Mouse (Mus musculus): ENCODE measurements around the gene Klhl21. TPM values are rescaled to one million over a fixed set of nuclear protein-coding genes. Genes with fewer than 3 reads are reported as not detected.

Gene Klhl21
- polyA plus RNA-seq, 1 experiment from 2014 or later, result 5.7 TPM

DNA sequence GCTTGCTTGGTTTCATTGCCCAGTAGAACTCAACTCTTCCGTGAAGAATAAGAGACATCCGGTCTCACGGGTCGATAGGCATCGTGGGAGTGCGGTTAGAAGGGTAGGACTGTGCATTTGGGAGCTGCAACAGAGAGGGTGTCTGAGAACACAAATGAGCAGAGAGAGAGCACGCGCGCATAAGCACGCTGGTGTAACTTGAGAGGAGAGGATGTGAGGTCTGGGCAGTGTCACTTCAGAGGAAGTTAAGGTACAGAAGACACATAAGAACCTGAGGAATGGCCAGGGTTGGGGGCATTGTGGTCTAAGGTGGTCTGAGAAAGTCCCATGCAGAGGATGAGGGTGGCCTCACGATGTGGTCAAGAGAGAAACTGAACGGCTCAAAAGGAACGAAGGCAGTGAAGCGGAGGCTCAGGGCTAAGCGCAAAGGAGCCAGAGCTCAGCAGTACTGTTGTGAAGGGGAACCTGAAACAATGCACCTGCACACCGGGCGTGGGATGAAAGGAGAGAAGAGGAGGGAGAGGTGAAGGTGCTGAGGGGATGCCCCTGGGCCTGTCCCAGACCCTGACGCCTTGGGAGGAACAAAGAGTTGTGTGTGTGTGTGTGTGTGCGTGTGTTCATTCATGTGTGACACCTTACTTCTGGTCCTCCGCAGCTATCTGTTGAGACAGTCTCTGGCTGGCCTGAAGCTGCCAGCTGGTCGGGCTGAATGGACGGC is 33.5 kb downstream of the Klhl21 start:
- H3K27me3 ChIP-seq (replicated peaks), result no peaks in the 10 kb centered on the region
- no peak overlapping the region for H3K4me3 ChIP-seq (replicated peaks)
- 94% methylated on average over 22 of the region's 22 CpGs for WGBS
- no peak overlapping the region for H3K9ac ChIP-seq (replicated peaks)
- no peaks in the 10 kb centered on the region for H3K9me3 ChIP-seq (replicated peaks)
- no peak for ATAC-seq (ENCODE audit: low FRiP score)
- no peak overlapping the region for H3K27ac ChIP-seq (replicated peaks)
- peaks cover 58% of the 10 kb centered on the region for H3K36me3 ChIP-seq
- peaks cover 20% of the 10 kb centered on the region for H3K4me1 ChIP-seq
- no peak overlapping the region for H3K4me2 ChIP-seq

DNA sequence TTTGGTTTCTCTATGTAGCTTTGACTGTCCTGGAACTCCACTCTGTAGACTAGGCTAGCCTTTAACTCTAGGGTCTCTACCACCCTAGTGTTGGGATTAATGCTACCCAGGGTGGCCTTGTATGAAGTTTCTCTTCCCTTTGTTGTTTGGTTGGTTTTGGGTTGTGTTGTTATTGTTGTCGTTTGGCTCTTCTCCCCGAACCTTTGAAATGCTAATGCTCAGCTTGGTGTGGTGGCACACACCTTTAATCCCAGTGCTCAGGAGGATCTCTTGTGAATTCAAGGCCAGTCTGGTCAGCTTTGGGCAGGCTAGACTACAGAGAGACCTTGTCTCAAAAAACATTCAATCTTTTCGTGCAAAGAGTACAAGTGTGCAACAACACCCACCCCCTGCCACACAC is 34.6 kb downstream of the Klhl21 start:
- H3K9ac ChIP-seq (replicated peaks), result no peak overlapping the region
- 85% methylated on average over 3 of the region's 3 CpGs for WGBS
- no peak overlapping the region for H3K4me2 ChIP-seq
- H3K9me3 ChIP-seq (replicated peaks), result no peaks in the 10 kb centered on the region
- no peak overlapping the region for H3K4me3 ChIP-seq (replicated peaks)
- H3K4me1 ChIP-seq, result peaks cover 20% of the 10 kb centered on the region
- no peak for ATAC-seq (ENCODE audit: low FRiP score)
- H3K36me3 ChIP-seq, result peaks cover 69% of the 10 kb centered on the region
- no peaks in the 10 kb centered on the region for H3K27me3 ChIP-seq (replicated peaks)
- no peak overlapping the region for H3K27ac ChIP-seq (replicated peaks)

DNA sequence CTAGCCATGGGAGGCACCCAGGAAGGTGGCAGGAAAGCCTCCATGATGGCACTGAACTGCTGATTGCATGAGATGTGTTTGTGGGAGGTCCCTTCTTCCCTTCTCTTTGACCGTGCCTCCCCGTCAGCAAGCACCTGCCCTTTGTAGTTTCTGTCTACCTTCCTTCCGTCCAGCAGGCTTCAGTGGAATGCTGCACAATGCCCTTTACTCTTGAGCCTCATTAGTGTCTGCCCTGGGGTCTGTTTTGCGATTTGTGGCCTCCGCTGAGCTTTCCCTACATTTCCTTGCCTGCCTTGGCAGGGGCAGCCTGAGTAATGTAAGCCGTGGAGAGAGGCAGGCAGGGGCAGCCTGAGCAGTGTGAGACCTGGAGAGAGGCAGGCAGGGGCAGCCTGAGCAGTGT is 36.0 kb downstream of the Klhl21 start:
- H3K4me2 ChIP-seq, result no peak overlapping the region
- no peak overlapping the region for H3K9ac ChIP-seq (replicated peaks)
- no peak for ATAC-seq (ENCODE audit: low FRiP score)
- 85% methylated on average over 6 of the region's 6 CpGs for WGBS
- H3K4me1 ChIP-seq, result peaks cover 16% of the 10 kb centered on the region
- no peak overlapping the region for H3K27ac ChIP-seq (replicated peaks)
- H3K27me3 ChIP-seq (replicated peaks), result no peaks in the 10 kb centered on the region
- H3K4me3 ChIP-seq (replicated peaks), result no peak overlapping the region
- no peaks in the 10 kb centered on the region for H3K9me3 ChIP-seq (replicated peaks)
- H3K36me3 ChIP-seq, result peaks cover 80% of the 10 kb centered on the region

GRCm38 (mm10) chr4:152062390-152063110 is 53.9 kb downstream of the Klhl21 start:
- ATAC-seq (ENCODE audit: low FRiP score), result no peak
- no peak overlapping the region for H3K4me2 ChIP-seq
- H3K27ac ChIP-seq (replicated peaks), result no peak overlapping the region
- H3K9me3 ChIP-seq (replicated peaks), result no peaks in the 10 kb centered on the region
- 74% methylated on average over 9 of the region's 9 CpGs for WGBS
- H3K4me1 ChIP-seq, result no peaks in the 10 kb centered on the region
- no peak overlapping the region for H3K9ac ChIP-seq (replicated peaks)
- peaks cover 34% of the 10 kb centered on the region for H3K36me3 ChIP-seq
- H3K4me3 ChIP-seq (replicated peaks), result no peak overlapping the region
- H3K27me3 ChIP-seq (replicated peaks), result no peaks in the 10 kb centered on the region

DNA sequence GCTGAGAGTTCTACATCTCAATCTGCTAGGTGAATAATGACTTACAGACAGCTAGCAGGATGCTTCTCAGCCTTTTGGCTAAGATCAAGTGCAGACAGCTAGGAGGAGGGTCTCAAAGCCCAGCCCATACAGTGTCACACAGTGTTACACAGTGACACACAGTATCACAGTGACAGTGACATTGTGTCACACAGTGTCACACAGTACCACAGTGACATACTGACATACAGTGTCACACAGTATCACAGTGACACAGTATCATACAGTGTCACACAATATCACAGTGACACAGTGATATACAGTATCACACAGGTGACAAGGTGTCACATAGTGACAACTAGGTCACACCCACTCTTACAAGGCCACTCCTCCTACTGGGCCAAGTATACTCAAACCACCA is 58.7 kb downstream of the Klhl21 start:
- no peak overlapping the region for H3K4me3 ChIP-seq (replicated peaks)
- H3K27ac ChIP-seq (replicated peaks), result no peak overlapping the region
- no peak for ATAC-seq (ENCODE audit: low FRiP score)
- H3K27me3 ChIP-seq (replicated peaks), result no peaks in the 10 kb centered on the region
- peaks cover 5% of the 10 kb centered on the region; the same call in 1 of the 2 replicates for H3K4me1 ChIP-seq
- no peak overlapping the region for H3K4me2 ChIP-seq
- H3K9me3 ChIP-seq (replicated peaks), result no peaks in the 10 kb centered on the region
- H3K36me3 ChIP-seq, result no peaks in the 10 kb centered on the region; the same call in 1 of the 2 replicates
- no peak overlapping the region for H3K9ac ChIP-seq (replicated peaks)

Other genes starting within 250 kb of the Klhl21 start
- gene Camta1, start 146.9 kb upstream of the Klhl21 start, polyA plus RNA-seq (2015; fragmentation: Nextera tagmentation; extraction: Ambion mirVana), result 158 and 161 TPM in 2 replicates
- gene Dnajc11, start 75.1 kb upstream of the Klhl21 start, polyA plus RNA-seq (2015; fragmentation: Nextera tagmentation; extraction: Ambion mirVana), result 79.6 and 82.6 TPM in 2 replicates
- gene Thap3, start 19.8 kb upstream of the Klhl21 start, polyA plus RNA-seq (2015; fragmentation: Nextera tagmentation; extraction: Ambion mirVana), result 37.8 and 38.3 TPM in 2 replicates
- gene Phf13, start 12.5 kb upstream of the Klhl21 start, polyA plus RNA-seq (2015; fragmentation: Nextera tagmentation; extraction: Ambion mirVana), result 21.3 TPM in 2 replicates
- 15.9 and 16.4 TPM in 2 replicates for gene Zbtb48, start 18.9 kb downstream of the Klhl21 start, polyA plus RNA-seq (2015; fragmentation: Nextera tagmentation; extraction: Ambion mirVana)
- gene Tas1r1, start 29.8 kb downstream of the Klhl21 start, polyA plus RNA-seq (2015; fragmentation: Nextera tagmentation; extraction: Ambion mirVana), result 2.1 and 2.2 TPM in 2 replicates
- 26.0 and 26.4 TPM in 2 replicates for gene Nol9, start 30.5 kb downstream of the Klhl21 start, polyA plus RNA-seq (2015; fragmentation: Nextera tagmentation; extraction: Ambion mirVana)
- 13.5 and 13.6 TPM in 2 replicates for gene Plekhg5, start 63.7 kb downstream of the Klhl21 start, polyA plus RNA-seq (2015; fragmentation: Nextera tagmentation; extraction: Ambion mirVana)
- 1.2 and 2.4 TPM in 2 replicates for gene Tnfrsf25, start 107.1 kb downstream of the Klhl21 start, polyA plus RNA-seq (2015; fragmentation: Nextera tagmentation; extraction: Ambion mirVana)
- 0.31 and 3.3 TPM in 2 replicates for gene Espn, start 143.6 kb downstream of the Klhl21 start, polyA plus RNA-seq (2015; fragmentation: Nextera tagmentation; extraction: Ambion mirVana)
- not detected in 2 replicates for gene Hes2, start 150.1 kb downstream of the Klhl21 start, polyA plus RNA-seq (2015; fragmentation: Nextera tagmentation; extraction: Ambion mirVana)
- 402 and 456 TPM in 2 replicates for gene Acot7, start 169.3 kb downstream of the Klhl21 start, polyA plus RNA-seq (2015; fragmentation: Nextera tagmentation; extraction: Ambion mirVana)